Comparison of ENCODE assay signal across 8 mouse cellular contexts in the genomic region with DNA sequence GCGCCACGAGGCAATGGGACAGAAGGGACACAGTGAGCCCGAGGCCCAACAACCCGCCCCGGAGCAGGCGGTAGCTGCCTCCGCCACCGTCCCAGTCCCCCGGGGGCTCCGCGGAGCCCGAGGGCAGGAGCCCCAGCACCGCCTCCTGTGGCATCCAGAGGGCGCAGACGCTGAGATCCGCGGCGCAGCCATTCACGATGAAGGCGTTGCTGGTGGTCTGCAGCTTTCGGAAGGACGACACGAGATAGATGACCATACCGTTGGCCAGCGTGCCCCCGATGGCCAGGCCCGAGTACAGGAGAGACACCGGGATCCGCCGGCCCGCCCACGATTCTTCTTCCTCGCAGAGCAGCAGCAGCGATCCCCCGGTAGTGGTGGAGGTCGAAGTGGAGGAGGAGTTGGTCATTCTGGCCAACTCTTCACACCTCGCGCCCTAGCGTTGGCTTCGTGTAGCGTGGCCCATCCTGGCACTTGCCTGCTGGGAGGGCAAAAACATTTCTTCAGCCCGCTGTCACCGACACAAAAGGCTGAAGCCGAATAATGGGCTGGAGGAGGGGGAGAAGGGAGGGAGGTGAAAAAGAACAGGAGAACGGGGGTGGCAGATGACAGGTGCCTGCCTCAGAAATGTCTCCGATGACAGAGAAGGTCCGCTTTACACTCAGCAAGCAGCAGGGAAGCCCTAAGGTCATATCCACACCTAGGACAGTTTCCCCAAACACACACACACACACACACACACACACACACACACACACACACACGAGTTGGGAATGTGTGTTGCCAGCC. TPM values are rescaled to one million over a fixed set of nuclear protein-coding genes. Genes with fewer than 3 reads are reported as not detected.
A peak's percentile ranks its signal among the peaks of the same experiment; 100 is the strongest.
DNase-seq lines count a peak whose midpoint lies in the region; ATAC-seq and TF ChIP-seq lines count a peak whose summit lies in the region.

No protein-coding gene starts in this region.

- TF ChIP-seq POLR2A in lung, adult 2 months (IDR thresholded peaks at IDR 0.05; ENCODE audit: borderline replicate concordance, extremely low read depth, low read depth, low read length): no peak

- 1% methylated on average over 48 of the region's 48 CpGs for WGBS in lung, adult 2 months

- peak; percentile 29 for ATAC-seq in granulocyte monocyte progenitor cell, adult 5-6 weeks (replicated peaks; ENCODE audit: poor library complexity, severe bottlenecking)

- peaks cover 6% of the 10 kb centered on the region; the same call in 1 of the 2 replicates for H3K4me1 ChIP-seq in lung, adult 2 months (ENCODE audit: control insufficient read depth, insufficient read depth, low read length)

- peak overlapping the region; percentile 46 for H3K4me3 ChIP-seq in lung, adult 2 months (replicated peaks; ENCODE audit: extremely low read depth, low read depth, low read length)

- DNase-seq in lung, adult 2 months: peak; percentile 27
- DNase-seq in lung, postnatal 36 days: no peak
- DNase-seq in embryo, embryonic 10.5 days (ENCODE audit: low spot score): peak; percentile 64
- DNase-seq in kidney, postnatal 25 days: peak; percentile 6 to 39
- peak; percentile 12 for DNase-seq in lung, postnatal 14 days
- DNase-seq in retina, postnatal 7 days (ENCODE audit: low read depth, low spot score): peak; percentile 17
- no peak for DNase-seq in thymus, postnatal 25 days

- TF ChIP-seq CTCF in lung, adult 2 months (IDR thresholded peaks at IDR 0.05; ENCODE audit: insufficient read depth, low read length): no peak

RNA-seq across cellular contexts. Expression of gene Gpr88, which starts 0.9 kb away (rescaled TPM):
- polyA plus RNA-seq in lung, adult 2 months (2012; rRNA removed): 1.9 and 3.6 TPM in 2 replicates
- total RNA-seq in granulocyte monocyte progenitor cell, adult 5-6 weeks (2014; fragmentation: Nextera tagmentation): not detected in 2 replicates
- not detected in 2 replicates for total RNA-seq in granulocyte monocyte progenitor cell, adult 5-6 weeks (2017)

Comparison
In these comparisons a context has a peak if more than half of its experiments do, and no peak if none do; other contexts are left out.
1. DNase-seq: peak in lung, adult 2 months (single experiment), embryo, embryonic 10.5 days (single experiment), kidney, postnatal 25 days (2 of 2), lung, postnatal 14 days (single experiment) and retina, postnatal 7 days (single experiment); none in lung, postnatal 36 days (single experiment) and thymus, postnatal 25 days (single experiment).